Comparison of ENCODE assay signal across 9 mouse cellular contexts in the genomic region with DNA sequence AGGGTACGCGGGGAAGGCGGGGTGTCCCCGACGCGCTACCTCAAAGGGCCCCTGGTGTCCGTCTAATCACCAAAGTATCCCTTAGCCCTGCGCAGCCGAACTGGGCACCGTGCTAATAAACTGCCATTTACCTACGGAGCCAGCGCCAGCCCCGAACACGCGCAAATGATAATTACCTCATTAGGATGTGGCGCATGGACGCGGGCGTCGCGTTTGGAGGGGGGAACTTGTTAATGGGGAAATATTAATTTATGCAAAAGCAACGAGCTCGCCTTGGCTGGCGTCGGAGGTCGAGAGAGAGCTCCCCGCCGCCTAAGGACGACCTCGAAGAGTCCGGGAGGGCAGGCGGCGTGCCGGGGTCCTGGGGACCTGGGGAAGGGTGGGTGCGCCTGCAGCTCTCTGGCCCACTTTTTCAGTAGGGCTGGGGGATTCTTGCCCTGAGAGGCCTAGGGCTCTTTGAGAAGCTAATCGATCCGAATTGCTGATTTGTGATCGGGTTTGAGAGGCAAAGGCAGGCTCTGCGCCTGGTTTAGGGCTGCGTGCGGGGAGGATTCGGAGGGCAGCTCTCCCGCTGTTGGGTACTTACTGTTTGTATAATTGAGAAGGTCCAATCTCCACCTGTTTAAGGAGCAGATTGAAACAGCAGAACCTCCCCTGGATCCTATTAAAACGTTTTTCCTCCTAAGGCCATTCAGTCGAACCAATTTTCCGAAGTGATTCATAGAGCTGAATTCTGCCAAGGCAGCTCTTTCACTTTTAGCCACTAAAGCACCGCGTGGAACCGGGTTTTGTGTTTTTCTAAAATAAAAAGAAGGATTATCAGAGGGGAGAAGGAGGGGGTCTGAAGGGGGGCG. TPM values are rescaled to one million over a fixed set of nuclear protein-coding genes. Genes with fewer than 3 reads are reported as not detected.
DNase-seq lines count a peak whose midpoint lies in the region; ATAC-seq lines count a peak whose summit lies in the region.
"Had no signal": no experiment of that assay in that cellular context is flagged by ENCODE, and none has a peak within 500 bp of the region (broad histone marks: within the 10 kb centered on the region; RNA-seq: fewer than 3 reads in every experiment).

No protein-coding gene starts in this region.

- under 1% methylated on average over 50 of the region's 50 CpGs for WGBS in heart, embryonic 10.5 days
- WGBS in forebrain, embryonic 11.5 days = under 1% methylated on average over 50 of the region's 50 CpGs
- WGBS in limb, embryonic 15.5 days = under 1% methylated on average over 50 of the region's 50 CpGs

- DNase-seq in heart, embryonic 10.5 days (ENCODE audit: low spot score) = no peak
- DNase-seq in heart, adult 8-10 months (ENCODE audit: low spot score) = no peak
- peak; percentile 31 for DNase-seq in ES-CJ7 (ENCODE audit: low read depth, low spot score)
- DNase-seq in forebrain, embryonic 11.5 days (ENCODE audit: low spot score) = peak; percentile 87
- DNase-seq in left cerebral cortex, postnatal 4 days = no peak
- DNase-seq in left cerebral cortex, postnatal 10 days (ENCODE audit: extremely low spot score in 1 of 2, low spot score in 2 of 2) = no peak
- DNase-seq: liver, embryonic 13.5 days had no signal

- no peaks in the 10 kb centered on the region for H3K36me3 ChIP-seq in heart, embryonic 10.5 days
- H3K36me3 ChIP-seq in forebrain, embryonic 11.5 days (ENCODE audit: control insufficient read depth, insufficient read depth, low read length) = no peaks in the 10 kb centered on the region
- no peaks in the 10 kb centered on the region for H3K36me3 ChIP-seq in limb, embryonic 15.5 days
- H3K36me3 ChIP-seq: liver, embryonic 13.5 days had no signal

- H3K4me3 ChIP-seq in heart, embryonic 10.5 days = peak overlapping the region; percentile 39
- H3K4me3 ChIP-seq in forebrain, embryonic 11.5 days (ENCODE audit: low read depth, low read length) = peak overlapping the region; percentile 60
- peak overlapping the region; percentile 31 for H3K4me3 ChIP-seq in limb, embryonic 15.5 days
- H3K4me3 ChIP-seq: liver, embryonic 13.5 days had no signal

- H3K4me1 ChIP-seq in heart, embryonic 10.5 days = peaks cover 23% of the 10 kb centered on the region
- H3K4me1 ChIP-seq in forebrain, embryonic 11.5 days (replicated peaks; ENCODE audit: control insufficient read depth, insufficient read depth, low read length) = peaks cover 25% of the 10 kb centered on the region; the same call in 1 of the 2 replicates
- H3K4me1 ChIP-seq in limb, embryonic 15.5 days = peaks cover 30% of the 10 kb centered on the region
- H3K4me1 ChIP-seq: liver, embryonic 13.5 days had no signal

- intact Hi-C loops in left cerebral cortex, postnatal 4 days (cut with DNase I) = loop anchor here (10.0 kb wide), 1 partner anchor 169 kb away; no protein-coding TSS in a partner anchor
- intact Hi-C loops in left cerebral cortex, postnatal 10 days (cut with DNase I) = no loop called here

- ATAC-seq in forebrain, embryonic 11.5 days (replicated peaks; ENCODE audit: low FRiP score) = peak; percentile 38
- no peak for ATAC-seq in limb, embryonic 15.5 days (ENCODE audit: insufficient number of reproducible peaks, low FRiP score, low TSS enrichment, low read depth)
- ATAC-seq in granulocyte monocyte progenitor cell, adult 5-6 weeks (replicated peaks; ENCODE audit: poor library complexity, severe bottlenecking) = no peak

- peak overlapping the region; percentile 60 for H3K4me2 ChIP-seq in forebrain, embryonic 11.5 days (ENCODE audit: low read depth, low read length, severe bottlenecking)
- peak overlapping the region; percentile 42 for H3K4me2 ChIP-seq in limb, embryonic 15.5 days
- H3K4me2 ChIP-seq: liver, embryonic 13.5 days had no signal

- H3K9ac ChIP-seq in forebrain, embryonic 11.5 days (ENCODE audit: low read length) = peak overlapping the region; percentile 91
- no peak overlapping the region for H3K9ac ChIP-seq in limb, embryonic 15.5 days
- H3K9ac ChIP-seq: liver, embryonic 13.5 days had no signal

- no peak overlapping the region for H3K27ac ChIP-seq in heart, embryonic 10.5 days
- peak overlapping the region; percentile 97 for H3K27ac ChIP-seq in forebrain, embryonic 11.5 days (ENCODE audit: low read depth, low read length)
- H3K27ac ChIP-seq in limb, embryonic 15.5 days = no peak overlapping the region
- H3K27ac ChIP-seq: liver, embryonic 13.5 days had no signal

- no peaks in the 10 kb centered on the region for H3K9me3 ChIP-seq in heart, embryonic 10.5 days
- no peaks in the 10 kb centered on the region for H3K9me3 ChIP-seq in forebrain, embryonic 11.5 days (ENCODE audit: control insufficient read depth, low read length)
- H3K9me3 ChIP-seq in limb, embryonic 15.5 days = no peaks in the 10 kb centered on the region
- H3K9me3 ChIP-seq: liver, embryonic 13.5 days had no signal

- peaks cover 99% of the 10 kb centered on the region for H3K27me3 ChIP-seq in heart, embryonic 10.5 days (ENCODE audit: insufficient read depth, poor library complexity, severe bottlenecking)
- peaks cover 55% of the 10 kb centered on the region for H3K27me3 ChIP-seq in forebrain, embryonic 11.5 days (ENCODE audit: control insufficient read depth, insufficient read depth, low read length)
- peaks cover 100% of the 10 kb centered on the region for H3K27me3 ChIP-seq in limb, embryonic 15.5 days

RNA-seq across cellular contexts. Expression of gene Fezf2, which starts 1.8 kb away (rescaled TPM):
- polyA plus RNA-seq in heart, embryonic 10.5 days (2016; fragmentation: Nextera tagmentation; extraction: Ambion mirVana) = not detected in 2 replicates
- total RNA-seq in heart, adult 8-10 months (2022) = not detected
- polyA plus RNA-seq in forebrain, embryonic 11.5 days (2014; fragmentation: Nextera tagmentation; extraction: Ambion mirVana) = 47.5 and 51.5 TPM in 2 replicates
- not detected in 2 replicates for polyA plus RNA-seq in limb, embryonic 15.5 days (2015; fragmentation: Nextera tagmentation; extraction: Ambion mirVana)
- not detected in 2 replicates for total RNA-seq in granulocyte monocyte progenitor cell, adult 5-6 weeks (2014; fragmentation: Nextera tagmentation)
- not detected in 2 replicates for total RNA-seq in granulocyte monocyte progenitor cell, adult 5-6 weeks (2017)
- 10 to 100 TPM; 53.3 to 54.3 TPM for total RNA-seq in left cerebral cortex, postnatal 4 days (2021)
- total RNA-seq in left cerebral cortex, postnatal 10 days (2021) = 10 to 100 TPM; 37.2 to 39.5 TPM
- polyA plus RNA-seq: liver, embryonic 13.5 days had no signal

Comparison
In these comparisons a context has a peak if more than half of its experiments do, and no peak if none do; other contexts are left out.
1. DNase-seq: peak in ES-CJ7 (single experiment) and forebrain, embryonic 11.5 days (single experiment); none in heart, embryonic 10.5 days (single experiment), heart, adult 8-10 months (single experiment), left cerebral cortex, postnatal 4 days (single experiment) and left cerebral cortex, postnatal 10 days (0 of 2).
2. RNA of gene Fezf2, which starts 1.8 kb away (total RNA-seq): 53.3 to 54.3 TPM in left cerebral cortex, postnatal 4 days and 37.2 to 39.5 TPM in left cerebral cortex, postnatal 10 days; not detected in heart, adult 8-10 months and not detected in granulocyte monocyte progenitor cell, adult 5-6 weeks; every median in the first group is over 10 times any median in the second.
3. Peak in every context shown above with its lines, with median percentiles within 50 percentile points of each other: H3K4me3 ChIP-seq.